Mouse (Mus musculus) MEL (cell line): ENCODE measurements around the gene Acap1. TPM values are rescaled to one million over a fixed set of nuclear protein-coding genes. Genes with fewer than 3 reads are reported as not detected.

Experiments
- DNase-seq: peaks from one replicate; pipeline ENCODE4 v3.0.0; 2011; ENCODE audit warnings: low read depth, low spot score
- H3K27ac ChIP-seq: 2 replicates; pipeline ENCODE4 v1.5.1; 2012; ENCODE audit warnings: low read depth, mild to moderate bottlenecking, control low read depth, low read length, moderate library complexity; ENCODE audit not compliant: control insufficient read depth
- H3K27me3 ChIP-seq, 2 experiments: fragments of 150-350 bp in 1 of 2; sonication (generic) in 1 of 2; 2 replicates each; pipeline ENCODE4 v1.6.1; 2012; ENCODE audit warnings: low read length in 2 of 2, mild to moderate bottlenecking in 2 of 2, improper control_type of control experiment in 1 of 2, moderate library complexity in 1 of 2; ENCODE audit not compliant: insufficient read depth in 2 of 2, control insufficient read depth in 1 of 2
- H3K36me3 ChIP-seq, 2 experiments: 2 replicates each; pipeline ENCODE4 v1.6.1; 2012 to 2014; ENCODE audit warnings: low read length in 2 of 2, improper control_type of control experiment in 1 of 2, inconsistent platforms in 1 of 2, mild to moderate bottlenecking in 1 of 2; ENCODE audit not compliant: insufficient read depth in 2 of 2, control insufficient read depth in 1 of 2
- H3K4me1 ChIP-seq, 2 experiments: fragments of 150-350 bp in 1 of 2; sonication (generic) in 1 of 2; 2 replicates each; pipeline ENCODE4 v1.6.1; 2012; ENCODE audit warnings: low read length in 2 of 2, improper control_type of control experiment in 1 of 2, mild to moderate bottlenecking in 1 of 2; ENCODE audit not compliant: insufficient read depth in 2 of 2, control insufficient read depth in 1 of 2
- H3K4me3 ChIP-seq, 2 experiments: fragments of 150-350 bp in 1 of 2; sonication (generic) in 1 of 2; 2 replicates each; pipeline ENCODE4 v1.5.1; 2012; ENCODE audit warnings: low read depth in 2 of 2, low read length in 2 of 2, mild to moderate bottlenecking in 2 of 2, moderate library complexity in 2 of 2, control low read depth in 1 of 2, improper control_type of control experiment in 1 of 2; ENCODE audit not compliant: control insufficient read depth in 1 of 2, insufficient read depth in 1 of 2
- H3K79me2 ChIP-seq: 2 replicates; pipeline ENCODE4 v1.6.1; 2012; ENCODE audit warnings: mild to moderate bottlenecking, low read length, moderate library complexity; ENCODE audit not compliant: control insufficient read depth, poor library complexity, insufficient read depth
- H3K9ac ChIP-seq: 2 replicates; pipeline ENCODE4 v1.6.1; 2012; ENCODE audit warnings: low read depth, mild to moderate bottlenecking, control low read depth, low read length, moderate library complexity; ENCODE audit not compliant: control insufficient read depth, poor library complexity, severe bottlenecking
- H3K9me3 ChIP-seq: fragments of 150-350 bp; sonication (generic); replicated peaks from 2 replicates; pipeline ENCODE4 v1.6.1; 2012; ENCODE audit warnings: mild to moderate bottlenecking, low read length, improper control_type of control experiment, moderate library complexity; ENCODE audit not compliant: insufficient read depth
- BHLHE40 ChIP-seq: IDR thresholded peaks from 2 replicates; pipeline ENCODE4 v1.6.1; 2012; ENCODE audit warnings: low read depth, mild to moderate bottlenecking, inconsistent platforms, low read length, improper control_type of control experiment, borderline replicate concordance
- CHD1 ChIP-seq: IDR thresholded peaks from 2 replicates; pipeline ENCODE4 v1.6.1; 2012; ENCODE audit warnings: low read depth, mild to moderate bottlenecking, inconsistent platforms, low read length, improper control_type of control experiment
- CHD2 ChIP-seq: IDR thresholded peaks from 2 replicates; pipeline ENCODE4 v1.6.1; 2011; ENCODE audit warnings: low read length, improper control_type of control experiment
- CTCF ChIP-seq, 3 experiments: IDR thresholded peaks in 2 of 3; conservative IDR thresholded peaks in 1 of 3; 2 replicates each; pipeline ENCODE4 v1.5.1; 2011 to 2012; ENCODE audit warnings: low read length in 3 of 3, low read depth in 2 of 3, mild to moderate bottlenecking in 2 of 3, improper control_type of control experiment in 1 of 3, inconsistent platforms in 1 of 3, mixed read lengths in 1 of 3, moderate library complexity in 1 of 3; ENCODE audit not compliant: control insufficient read depth in 1 of 3, insufficient read depth in 1 of 3, poor library complexity in 1 of 3, severe bottlenecking in 1 of 3
- E2F4 ChIP-seq: IDR thresholded peaks from 2 replicates; pipeline ENCODE4 v1.6.1; 2011; ENCODE audit warnings: low read depth, low read length, improper control_type of control experiment, borderline replicate concordance
- ELF1 ChIP-seq: IDR thresholded peaks from 2 replicates; pipeline ENCODE4 v1.6.1; 2014; ENCODE audit warnings: low read depth, mild to moderate bottlenecking, inconsistent platforms, low read length, improper control_type of control experiment, moderate library complexity
- EP300 ChIP-seq, 2 experiments: IDR thresholded peaks; 2 replicates each; pipeline ENCODE4 v1.6.1; 2011; ENCODE audit warnings: improper control_type of control experiment in 2 of 2, low read length in 2 of 2, low read depth in 1 of 2, mild to moderate bottlenecking in 1 of 2
- ETS1 ChIP-seq: IDR thresholded peaks from 2 replicates; pipeline ENCODE4 v1.6.1; 2012; ENCODE audit warnings: low read depth, mild to moderate bottlenecking, inconsistent platforms, low read length, improper control_type of control experiment, moderate library complexity
- GABPA ChIP-seq: IDR thresholded peaks from 2 replicates; pipeline ENCODE4 v1.6.1; 2012; ENCODE audit warnings: low read depth, mild to moderate bottlenecking, inconsistent platforms, low read length, improper control_type of control experiment, moderate library complexity
- GATA1 ChIP-seq: IDR thresholded peaks from 2 replicates; pipeline ENCODE4 v1.6.1; 2011; ENCODE audit warnings: low read depth, low read length, improper control_type of control experiment
- HCFC1 ChIP-seq: IDR thresholded peaks from 2 replicates; pipeline ENCODE4 v1.6.1; 2012; ENCODE audit warnings: low read depth, mild to moderate bottlenecking, inconsistent platforms, low read length, improper control_type of control experiment, moderate library complexity
- JUND ChIP-seq: IDR thresholded peaks from 2 replicates; pipeline ENCODE4 v1.6.1; 2011; ENCODE audit warnings: low read depth, mild to moderate bottlenecking, improper control_type of control experiment, low read length
- KAT2A ChIP-seq: conservative IDR thresholded peaks from 2 replicates; pipeline ENCODE4 v1.6.1; 2012; ENCODE audit warnings: low read depth, low read length, improper control_type of control experiment, inconsistent platforms
- MAFK ChIP-seq: IDR thresholded peaks from 2 replicates; pipeline ENCODE4 v1.6.1; 2011; ENCODE audit warnings: low read depth, mild to moderate bottlenecking, low read length, improper control_type of control experiment, borderline replicate concordance
- MAX ChIP-seq: IDR thresholded peaks from 2 replicates; pipeline ENCODE4 v1.6.1; 2011; ENCODE audit warnings: low read length, improper control_type of control experiment
- MAZ ChIP-seq: IDR thresholded peaks from 2 replicates; pipeline ENCODE4 v1.6.1; 2012; ENCODE audit warnings: low read depth, mild to moderate bottlenecking, inconsistent platforms, low read length, improper control_type of control experiment
- MYB ChIP-seq: IDR thresholded peaks from 2 replicates; pipeline ENCODE4 v1.6.1; 2011; ENCODE audit warnings: mild to moderate bottlenecking, low read depth, low read length, improper control_type of control experiment
- MYC ChIP-seq: IDR thresholded peaks from 2 replicates; pipeline ENCODE4 v1.6.1; 2011; ENCODE audit warnings: low read depth, mild to moderate bottlenecking, low read length, improper control_type of control experiment, moderate library complexity
- NELFE ChIP-seq: IDR thresholded peaks from 2 replicates; pipeline ENCODE4 v1.6.1; 2011; ENCODE audit warnings: low read depth, low read length, improper control_type of control experiment
- NRF1 ChIP-seq: IDR thresholded peaks from 2 replicates; pipeline ENCODE4 v1.6.1; 2014; ENCODE audit warnings: low read depth, mild to moderate bottlenecking, inconsistent platforms, low read length, improper control_type of control experiment, moderate library complexity; ENCODE audit not compliant: poor library complexity, insufficient read depth, severe bottlenecking
- POLR2A ChIP-seq, 2 experiments: IDR thresholded peaks; 2 replicates each; pipeline ENCODE4 v1.6.1; 2011 to 2012; ENCODE audit warnings: low read length in 2 of 2, mild to moderate bottlenecking in 2 of 2, control low read depth in 1 of 2, improper control_type of control experiment in 1 of 2, low read depth in 1 of 2, moderate library complexity in 1 of 2; ENCODE audit not compliant: control insufficient read depth in 1 of 2, insufficient read depth in 1 of 2, poor library complexity in 1 of 2
- POLR2AphosphoS2 ChIP-seq: IDR thresholded peaks from 2 replicates; pipeline ENCODE4 v1.6.1; 2011; ENCODE audit warnings: low read length, improper control_type of control experiment
- POLR2AphosphoS5 ChIP-seq: IDR thresholded peaks from 2 replicates; pipeline ENCODE4 v1.6.1; 2012; ENCODE audit warnings: low read depth, borderline replicate concordance, mild to moderate bottlenecking, inconsistent platforms, low read length, moderate library complexity, mixed read lengths
- RAD21 ChIP-seq: IDR thresholded peaks from 2 replicates; pipeline ENCODE4 v1.6.1; 2011; ENCODE audit warnings: mild to moderate bottlenecking, low read depth, low read length, improper control_type of control experiment
- RCOR1 ChIP-seq: IDR thresholded peaks from 2 replicates; pipeline ENCODE4 v1.6.1; 2012; ENCODE audit warnings: low read depth, mild to moderate bottlenecking, inconsistent platforms, low read length, improper control_type of control experiment
- SMC3 ChIP-seq: IDR thresholded peaks from 2 replicates; pipeline ENCODE4 v1.6.1; 2011; ENCODE audit warnings: low read depth, low read length, improper control_type of control experiment
- TAL1 ChIP-seq: IDR thresholded peaks from 2 replicates; pipeline ENCODE4 v1.6.1; 2012; ENCODE audit warnings: mild to moderate bottlenecking, inconsistent platforms, low read length, moderate library complexity, mixed read lengths
- TBP ChIP-seq: IDR thresholded peaks from 2 replicates; pipeline ENCODE4 v1.8.0; 2011; ENCODE audit warnings: low read depth, low read length, improper control_type of control experiment
- TCF12 ChIP-seq: IDR thresholded peaks from 2 replicates; pipeline ENCODE4 v1.6.1; 2014; ENCODE audit warnings: low read depth, mild to moderate bottlenecking, inconsistent platforms, low read length, improper control_type of control experiment, moderate library complexity
- UBTF ChIP-seq: IDR thresholded peaks from 2 replicates; pipeline ENCODE4 v1.6.1; 2012; ENCODE audit warnings: low read depth, mild to moderate bottlenecking, inconsistent platforms, low read length, improper control_type of control experiment, moderate library complexity, borderline replicate concordance; ENCODE audit not compliant: insufficient read depth
- USF1 ChIP-seq: IDR thresholded peaks from 2 replicates; pipeline ENCODE4 v1.6.1; 2014; ENCODE audit warnings: low read depth, mild to moderate bottlenecking, inconsistent platforms, low read length, improper control_type of control experiment, moderate library complexity
- USF2 ChIP-seq, 2 experiments: IDR thresholded peaks; 2 replicates each; pipeline ENCODE4 v1.6.1; 2011 to 2012; ENCODE audit warnings: improper control_type of control experiment in 2 of 2, low read length in 2 of 2, borderline replicate concordance in 1 of 2, inconsistent platforms in 1 of 2, low read depth in 1 of 2, mild to moderate bottlenecking in 1 of 2; ENCODE audit not compliant: insufficient read depth in 1 of 2
- ZC3H11A ChIP-seq: IDR thresholded peaks from 2 replicates; pipeline ENCODE4 v1.6.1; 2012; ENCODE audit warnings: low read depth, mild to moderate bottlenecking, inconsistent platforms, low read length, improper control_type of control experiment
- ZKSCAN1 ChIP-seq: IDR thresholded peaks from 2 replicates; pipeline ENCODE4 v1.6.1; 2012; ENCODE audit warnings: low read depth, mild to moderate bottlenecking, inconsistent platforms, low read length, improper control_type of control experiment, moderate library complexity
- ZMIZ1 ChIP-seq: IDR thresholded peaks from 2 replicates; pipeline ENCODE4 v1.6.1; 2012; ENCODE audit warnings: low read depth, mild to moderate bottlenecking, inconsistent platforms, low read length, improper control_type of control experiment, moderate library complexity
- ZNF384 ChIP-seq: IDR thresholded peaks from 2 replicates; pipeline ENCODE4 v1.6.1; 2012; ENCODE audit warnings: low read depth, mild to moderate bottlenecking, inconsistent platforms, low read length, improper control_type of control experiment
- polyA plus RNA-seq, 2 experiments: library from polyadenylated mRNA; stranded (reverse) in 1 of 2; unstranded in 1 of 2; fragments of >175 nt in 1 of 2; fragments of >200 nt in 1 of 2; gene quantifications; 2 replicates each; pipeline versions ENCODE4 v1.2.1 to v1.2.4; 2012; ENCODE audit warnings: low replicate concordance in 2 of 2, low read depth in 1 of 2; ENCODE audit not compliant: insufficient read length in 2 of 2, insufficient read depth in 1 of 2, missing spikeins in 1 of 2
- total RNA-seq: library from RNA; depleted of rRNA; stranded (reverse); fragments of 300-350 nt; gene quantifications from 2 replicates; pipeline ENCODE4 v1.2.3, GENCODE M21; 2012

The Acap1 gene
- total and polyA plus RNA-seq, 3 experiments: 20.7 to 42.2 TPM; not detected in 1

DNA sequence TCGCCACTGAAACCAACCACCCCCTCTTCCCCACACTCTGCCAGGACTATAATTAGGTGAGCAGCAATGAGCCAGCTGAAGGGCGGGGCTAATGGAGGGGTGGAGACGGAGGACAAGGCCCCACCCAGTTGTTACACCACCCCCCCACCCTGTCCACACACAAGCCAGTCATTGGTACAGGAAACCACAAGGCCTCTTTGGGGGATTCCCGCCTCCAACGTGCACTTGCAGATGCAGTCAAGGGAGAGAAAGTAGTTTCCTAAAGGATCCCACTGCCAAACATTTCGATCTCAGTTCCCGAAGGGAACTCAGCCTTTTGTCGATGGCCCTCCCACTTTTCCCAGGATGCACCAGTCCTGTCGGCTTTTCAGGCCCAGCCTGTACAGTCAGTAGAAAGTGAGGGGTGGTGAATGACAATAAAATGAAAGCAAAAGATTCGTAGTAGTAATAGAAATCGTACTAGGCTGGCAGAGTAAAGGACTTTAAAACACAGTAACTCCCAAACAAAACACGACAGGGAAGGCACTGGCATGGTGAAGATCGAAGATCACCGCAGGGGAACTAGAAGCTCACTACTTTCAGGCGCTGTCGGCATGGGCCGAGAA, 24.4 kb upstream of the Acap1 start:
- peaks cover 52% of the 10 kb centered on the region for H3K79me2 ChIP-seq
- peak overlapping the region; percentile 80 for H3K27ac ChIP-seq
- peak overlapping the region; percentile 83 for H3K9ac ChIP-seq
- H3K27me3 ChIP-seq: no peaks in the 10 kb centered on the region
- peaks cover 22 to 61% of the 10 kb centered on the region in 2 experiments for H3K36me3 ChIP-seq
- DNase-seq: peak; percentile 96
- H3K4me3 ChIP-seq: peak overlapping the region; percentile 73 to 96
- H3K4me1 ChIP-seq: peaks cover 13 to 48% of the 10 kb centered on the region in 2 experiments
- H3K9me3 ChIP-seq: no peaks in the 10 kb centered on the region
- TF ChIP-seq NRF1: peak; percentile 11; the same call in 1 of the 2 replicates
- TF ChIP-seq ZMIZ1: peak; percentile 95
- TF ChIP-seq BHLHE40: no peak
- peak; percentile 68 for TF ChIP-seq HCFC1
- no peak for TF ChIP-seq GATA1
- peak; percentile 77 for TF ChIP-seq POLR2AphosphoS2
- TF ChIP-seq RAD21: no peak
- TF ChIP-seq KAT2A: no peak; the same call in 1 of the 2 replicates
- TF ChIP-seq ELF1: peak; percentile 43; the same call in 1 of the 2 replicates
- no peak for TF ChIP-seq RCOR1
- TF ChIP-seq UBTF: no peak
- TF ChIP-seq TCF12: peak; percentile 54
- TF ChIP-seq GABPA: no peak
- TF ChIP-seq JUND: 0 out of 2 replicates have a peak, but pooled peaks have one; percentile 48
- TF ChIP-seq MYB: peak; percentile 32; the same call in 1 of the 2 replicates
- TF ChIP-seq TAL1: no peak
- TF ChIP-seq ETS1: no peak; the same call in 1 of the 2 replicates
- peak in 1 of 2 experiments; percentile 75; a peak in 2 of 4 replicates for TF ChIP-seq EP300 (IDR thresholded peaks at IDR 0.05; ENCODE audit: low read depth in 1 of 2, low read length in 2 of 2)
- peak; percentile 88; the same call in 1 of the 2 replicates for TF ChIP-seq TBP
- no peak; the same call in 1 of the 2 replicates for TF ChIP-seq ZNF384
- peak; percentile 74 for TF ChIP-seq NELFE
- TF ChIP-seq MAX: peak; percentile 74
- TF ChIP-seq CHD2: no peak; the same call in 1 of the 2 replicates
- TF ChIP-seq ZKSCAN1: no peak
- peak; percentile 55 to 93; a peak in 3 of 4 replicates for TF ChIP-seq POLR2A (IDR thresholded peaks at IDR 0.05; ENCODE audit: control insufficient read depth in 1 of 2, insufficient read depth in 1 of 2, low read depth in 1 of 2, low read length in 2 of 2, poor library complexity in 1 of 2)
- no peak; the same call in 1 of the 2 replicates for TF ChIP-seq POLR2AphosphoS5
- TF ChIP-seq USF1: peak; percentile 31; the same call in 1 of the 2 replicates
- peak; percentile 67; the same call in 1 of the 2 replicates for TF ChIP-seq MYC
- TF ChIP-seq E2F4: peak; percentile 87
- peak; percentile 87; the same call in 1 of the 2 replicates for TF ChIP-seq MAZ
- no peak for TF ChIP-seq USF2 (IDR thresholded peaks at IDR 0.05; ENCODE audit: borderline replicate concordance in 1 of 2, insufficient read depth in 1 of 2, low read depth in 1 of 2, low read length in 2 of 2)
- TF ChIP-seq CTCF (IDR thresholded peaks at IDR 0.05 in 2 of 3, conservative IDR thresholded peaks at IDR 0.05 in 1 of 3; ENCODE audit: control insufficient read depth in 1 of 3, insufficient read depth in 1 of 3, low read depth in 2 of 3, low read length in 3 of 3, poor library complexity in 1 of 3, severe bottlenecking in 1 of 3): no peak
- peak; percentile 15; the same call in 1 of the 2 replicates for TF ChIP-seq SMC3
- peak; percentile 7; the same call in 1 of the 2 replicates for TF ChIP-seq MAFK
- no peak; the same call in 1 of the 2 replicates for TF ChIP-seq CHD1
- no peak for TF ChIP-seq ZC3H11A
